Mouse (Mus musculus) hindbrain, postnatal 0 days (tissue): ENCODE results near the gene Nup133. TPM values are rescaled to one million over a fixed set of nuclear protein-coding genes. Genes with fewer than 3 reads are reported as not detected.

ENCODE experiments used
- ATAC-seq: fragments of 200-750 bp; cut with Nextera tagmentation; 2 replicates; pipeline ENCODE4 v1.8.0; 2017; ENCODE audit warnings: mild to moderate bottlenecking, moderate TSS enrichment, moderate library complexity
- DNase-seq: peaks from one replicate; pipeline ENCODE4 v3.0.0-alpha.2; 2015; ENCODE audit warnings: low spot score
- H3K27ac ChIP-seq: fragments of 300-500 bp; sonication (generic); 2 replicates; pipeline ENCODE4 v1.5.1; 2014; ENCODE audit warnings: mild to moderate bottlenecking
- H3K27me3 ChIP-seq: fragments of 300-500 bp; sonication (generic); 2 replicates; pipeline ENCODE4 v1.6.1; 2014; ENCODE audit warnings: low read length, mixed read lengths; ENCODE audit not compliant: insufficient read depth
- H3K36me3 ChIP-seq: fragments of 300-500 bp; sonication (generic); 2 replicates; pipeline ENCODE4 v1.6.1; 2014; ENCODE audit warnings: low read length, mixed read lengths; ENCODE audit not compliant: insufficient read depth
- H3K4me1 ChIP-seq: fragments of 300-500 bp; sonication (generic); 2 replicates; pipeline ENCODE4 v1.6.1; 2014; ENCODE audit warnings: antibody characterized with exemption, low read length, mixed read lengths; ENCODE audit not compliant: insufficient read depth
- H3K4me2 ChIP-seq: fragments of 300-500 bp; sonication (generic); 2 replicates; pipeline ENCODE4 v1.6.1; 2014; ENCODE audit warnings: low read depth, mild to moderate bottlenecking, low read length, moderate library complexity, mixed read lengths
- H3K4me3 ChIP-seq: fragments of 300-500 bp; sonication (generic); 2 replicates; pipeline ENCODE4 v1.5.1; 2014; ENCODE audit warnings: low read length
- H3K9ac ChIP-seq: fragments of 300-500 bp; sonication (generic); replicated peaks from 2 replicates; pipeline ENCODE4 v1.6.1; 2014; ENCODE audit warnings: mild to moderate bottlenecking, low read length, moderate library complexity, mixed read lengths
- H3K9me3 ChIP-seq: fragments of 300-500 bp; sonication (generic); 2 replicates; pipeline ENCODE4 v1.6.1; 2016; ENCODE audit warnings: low read length, mixed read lengths
- CTCF ChIP-seq: IDR thresholded peaks from 2 replicates; pipeline ENCODE4 v1.5.1; 2016; ENCODE audit warnings: antibody characterized with exemption, control low read depth, low read depth
- WGBS: fragments of 180-500 bp; shearing (Covaris S2); extraction: QIAGEN DNeasy Blood & Tissue Kit; methylation state at CpG from one replicate; pipeline ENCODE4 v1.1.7; 2014; 5-methylcytosine and 5-hydroxymethylcytosine counted together
- polyA plus RNA-seq: library from polyadenylated mRNA; unstranded; fragments of >200 nt; fragmentation: Nextera tagmentation; extraction: Ambion mirVana; gene quantifications from 2 replicates; pipeline ENCODE4 v1.2.1, GENCODE M21; 2015
- total RNA-seq: library from RNA; depleted of rRNA; stranded (reverse); fragments of >200 nt; gene quantifications from 2 replicates; pipeline ENCODE4 v1.2.3, GENCODE M21; 2014

The Nup133 gene
- total and polyA plus RNA-seq, 2 experiments from 2014 or later = 15.4 to 36.3 TPM

GRCm38 (mm10) chr8:123884721-123885565, 64.1 kb downstream of the Nup133 start:
- no peak for TF ChIP-seq CTCF
- peak; percentile 80 for DNase-seq
- 7% methylated on average over 13 of the region's 14 CpGs for WGBS
- H3K9ac ChIP-seq = no peak overlapping the region
- H3K4me3 ChIP-seq = no peak overlapping the region; the same call in 1 of the 2 replicates
- peaks cover 9% of the 10 kb centered on the region; the same call in 1 of the 2 replicates for H3K4me1 ChIP-seq
- peak overlapping the region; percentile 87 for H3K27ac ChIP-seq
- H3K9me3 ChIP-seq = no peaks in the 10 kb centered on the region
- H3K36me3 ChIP-seq = no peaks in the 10 kb centered on the region
- H3K4me2 ChIP-seq = peak overlapping the region; percentile 33
- peak; percentile 93 for ATAC-seq
- H3K27me3 ChIP-seq = 0 out of 2 replicates have a peak, but pooled peaks cover 6% of the 10 kb centered on the region

GRCm38 (mm10) chr8:123883094-123883493, 66.0 kb downstream of the Nup133 start:
- 65% methylated on average over 4 of the region's 4 CpGs for WGBS
- H3K27me3 ChIP-seq = no peaks in the 10 kb centered on the region
- no peak for DNase-seq
- no peak overlapping the region for H3K9ac ChIP-seq
- no peak for TF ChIP-seq CTCF
- no peaks in the 10 kb centered on the region for H3K36me3 ChIP-seq
- no peak overlapping the region for H3K4me2 ChIP-seq
- H3K9me3 ChIP-seq = no peaks in the 10 kb centered on the region
- H3K4me1 ChIP-seq = peaks cover 9% of the 10 kb centered on the region; the same call in 1 of the 2 replicates
- no peak overlapping the region for H3K4me3 ChIP-seq
- no peak overlapping the region for H3K27ac ChIP-seq
- no peak for ATAC-seq

GRCm38 (mm10) chr8:123882412-123882811, 66.7 kb downstream of the Nup133 start:
- Histone ChIP-seq H3K4me2 (no peak overlapping the region), H3K27ac (no peak overlapping the region), H3K27me3 (no peaks in the 10 kb centered on the region), H3K9ac (no peak overlapping the region), H3K36me3 (no peaks in the 10 kb centered on the region), H3K9me3 (no peaks in the 10 kb centered on the region), H3K4me3 (no peak overlapping the region), H3K4me1 (peaks cover 9% of the 10 kb centered on the region; the same call in 1 of the 2 replicates)
- WGBS = 72% methylated on average over 2 of the region's 2 CpGs
- TF ChIP-seq CTCF = no peak
- DNase-seq (no peak), ATAC-seq (no peak)

GRCm38 (mm10) chr8:123880821-123881350, 68.2 kb downstream of the Nup133 start:
- ATAC-seq = no peak
- H3K36me3 ChIP-seq = no peaks in the 10 kb centered on the region
- 0 out of 2 replicates have a peak, but pooled peaks have one; percentile 15 for TF ChIP-seq CTCF
- H3K27me3 ChIP-seq = no peaks in the 10 kb centered on the region
- H3K4me3 ChIP-seq = no peak overlapping the region
- H3K4me1 ChIP-seq = peaks cover 9% of the 10 kb centered on the region; the same call in 1 of the 2 replicates
- no peak for DNase-seq
- no peak overlapping the region for H3K9ac ChIP-seq
- H3K4me2 ChIP-seq = no peak overlapping the region
- no peak overlapping the region for H3K27ac ChIP-seq
- no peaks in the 10 kb centered on the region for H3K9me3 ChIP-seq
- WGBS = 55% methylated on average over 4 of the region's 4 CpGs

- H3K27me3 ChIP-seq = no peaks in the 10 kb centered on the region
- no peaks in the 10 kb centered on the region for H3K36me3 ChIP-seq
- H3K9me3 ChIP-seq = no peaks in the 10 kb centered on the region
- TF ChIP-seq CTCF = no peak
- DNase-seq (no peak), ATAC-seq (no peak)
- H3K9ac ChIP-seq = no peak overlapping the region
- peaks cover 9% of the 10 kb centered on the region; the same call in 1 of the 2 replicates for H3K4me1 ChIP-seq
- no peak overlapping the region for H3K27ac ChIP-seq
- 61% methylated on average over 10 of the region's 10 CpGs for WGBS
- no peak overlapping the region for H3K4me3 ChIP-seq
- no peak overlapping the region for H3K4me2 ChIP-seq
These were observed 68.8 kb downstream of the Nup133 start for GRCm38 (mm10) chr8:123880271-123880670.

GRCm38 (mm10) chr8:123877865-123878264, 71.2 kb downstream of the Nup133 start:
- Histone ChIP-seq H3K27me3 (no peaks in the 10 kb centered on the region), H3K4me1 (no peaks in the 10 kb centered on the region), H3K27ac (no peak overlapping the region), H3K36me3 (no peaks in the 10 kb centered on the region), H3K9me3 (no peaks in the 10 kb centered on the region), H3K9ac (no peak overlapping the region), H3K4me3 (no peak overlapping the region), H3K4me2 (no peak overlapping the region)
- no peak for TF ChIP-seq CTCF
- no peak for ATAC-seq
- WGBS = 72% methylated on average over 2 of the region's 2 CpGs
- DNase-seq = no peak

GRCm38 (mm10) chr8:123874324-123874723, 74.7 kb downstream of the Nup133 start:
- H3K27ac ChIP-seq = no peak overlapping the region
- H3K4me2 ChIP-seq = no peak overlapping the region
- no peak overlapping the region for H3K9ac ChIP-seq
- 78% methylated on average over 11 of the region's 11 CpGs for WGBS
- no peaks in the 10 kb centered on the region for H3K27me3 ChIP-seq
- H3K4me3 ChIP-seq = no peak overlapping the region
- H3K36me3 ChIP-seq = no peaks in the 10 kb centered on the region
- no peaks in the 10 kb centered on the region for H3K4me1 ChIP-seq
- DNase-seq (no peak), ATAC-seq (no peak)
- H3K9me3 ChIP-seq = no peaks in the 10 kb centered on the region
- no peak for TF ChIP-seq CTCF
